Mouse (Mus musculus): ENCODE data around the gene Vsx1. TPM values are rescaled to one million over a fixed set of nuclear protein-coding genes. Genes with fewer than 3 reads are reported as not detected.

Vsx1 gene
- polyA plus RNA-seq, 1 experiment from 2014 or later: not detected

GRCm38 (mm10) chr2:150664152-150664920 is 24.8 kb downstream of the Vsx1 start:
- 39% methylated on average over 5 of the region's 5 CpGs for WGBS (ENCODE audit: insufficient replicate concordance)
- H3K9ac ChIP-seq (ENCODE audit: low read depth, low read length): peak overlapping the region; percentile 29
- H3K4me2 ChIP-seq (ENCODE audit: low read depth, low read length): peak overlapping the region; percentile 92
- H3K4me3 ChIP-seq (ENCODE audit: low read depth, low read length): peak overlapping the region; percentile 90
- ATAC-seq (ENCODE audit: low read depth): no peak
- peaks cover 3% of the 10 kb centered on the region for H3K36me3 ChIP-seq (ENCODE audit: control insufficient read depth, insufficient read depth)
- peaks cover 67% of the 10 kb centered on the region for H3K4me1 ChIP-seq (ENCODE audit: control insufficient read depth, low read depth, low read length)
- H3K27ac ChIP-seq (ENCODE audit: low read length): peak overlapping the region; percentile 97
- no peaks in the 10 kb centered on the region for H3K9me3 ChIP-seq (replicated peaks; ENCODE audit: control insufficient read depth, low read length)
- H3K27me3 ChIP-seq (ENCODE audit: control insufficient read depth, insufficient read depth, low read depth, low read length): no peaks in the 10 kb centered on the region

- Histone ChIP-seq H3K36me3 (ENCODE audit: control insufficient read depth, insufficient read depth) (peaks cover 12% of the 10 kb centered on the region), H3K27ac (ENCODE audit: low read length) (peak overlapping the region; percentile 97), H3K4me2 (ENCODE audit: low read depth, low read length) (peak overlapping the region; percentile 92), H3K4me1 (ENCODE audit: control insufficient read depth, low read depth, low read length) (peaks cover 56% of the 10 kb centered on the region), H3K9me3 (replicated peaks; ENCODE audit: control insufficient read depth, low read length) (no peaks in the 10 kb centered on the region), H3K27me3 (ENCODE audit: control insufficient read depth, insufficient read depth, low read depth, low read length) (no peaks in the 10 kb centered on the region), H3K9ac (ENCODE audit: low read depth, low read length) (0 out of 2 replicates have a peak overlapping the region, but pooled peaks have one; percentile 21), H3K4me3 (ENCODE audit: low read depth, low read length) (no peak overlapping the region)
- 61% methylated on average over 9 of the region's 9 CpGs for WGBS (ENCODE audit: insufficient replicate concordance)
- peak; percentile 22; the same call in 1 of the 2 replicates for ATAC-seq (ENCODE audit: low read depth)
Measured at GRCm38 (mm10) chr2:150663255-150663654, 25.9 kb downstream of the Vsx1 start.

GRCm38 (mm10) chr2:150662007-150662406 is 27.2 kb downstream of the Vsx1 start:
- H3K9me3 ChIP-seq (replicated peaks; ENCODE audit: control insufficient read depth, low read length): no peaks in the 10 kb centered on the region
- no peak overlapping the region for H3K4me3 ChIP-seq (ENCODE audit: low read depth, low read length)
- no peak overlapping the region for H3K9ac ChIP-seq (ENCODE audit: low read depth, low read length)
- no peaks in the 10 kb centered on the region for H3K27me3 ChIP-seq (ENCODE audit: control insufficient read depth, insufficient read depth, low read depth, low read length)
- peaks cover 54% of the 10 kb centered on the region for H3K4me1 ChIP-seq (ENCODE audit: control insufficient read depth, low read depth, low read length)
- H3K36me3 ChIP-seq (ENCODE audit: control insufficient read depth, insufficient read depth): peaks cover 21% of the 10 kb centered on the region
- H3K4me2 ChIP-seq (ENCODE audit: low read depth, low read length): no peak overlapping the region
- H3K27ac ChIP-seq (ENCODE audit: low read length): no peak overlapping the region
- ATAC-seq (ENCODE audit: low read depth): no peak
- 71% methylated on average over 2 of the region's 2 CpGs for WGBS (ENCODE audit: insufficient replicate concordance)

GRCm38 (mm10) chr2:150660668-150661451 is 28.3 kb downstream of the Vsx1 start:
- 75% methylated on average over 5 of the region's 5 CpGs for WGBS (ENCODE audit: insufficient replicate concordance)
- H3K36me3 ChIP-seq (ENCODE audit: control insufficient read depth, insufficient read depth): peaks cover 21% of the 10 kb centered on the region

GRCm38 (mm10) chr2:150660049-150660448 is 29.1 kb downstream of the Vsx1 start:
- H3K27ac ChIP-seq (ENCODE audit: low read length): no peak overlapping the region
- no peak overlapping the region for H3K4me2 ChIP-seq (ENCODE audit: low read depth, low read length)

More at GRCm38 (mm10) chr2:150660668-150661451, 28.3 kb downstream of the Vsx1 start:
- Histone ChIP-seq H3K27me3 (ENCODE audit: control insufficient read depth, insufficient read depth, low read depth, low read length) (no peaks in the 10 kb centered on the region), H3K9ac (ENCODE audit: low read depth, low read length) (no peak overlapping the region), H3K27ac (ENCODE audit: low read length) (no peak overlapping the region), H3K4me1 (ENCODE audit: control insufficient read depth, low read depth, low read length) (peaks cover 45% of the 10 kb centered on the region), H3K4me3 (ENCODE audit: low read depth, low read length) (no peak overlapping the region), H3K9me3 (replicated peaks; ENCODE audit: control insufficient read depth, low read length) (no peaks in the 10 kb centered on the region), H3K4me2 (ENCODE audit: low read depth, low read length) (no peak overlapping the region)
- no peak for ATAC-seq (ENCODE audit: low read depth)

GRCm38 (mm10) chr2:150656975-150657768 is 32.0 kb downstream of the Vsx1 start:
- no peak overlapping the region for H3K4me2 ChIP-seq (ENCODE audit: low read depth, low read length)
- H3K9me3 ChIP-seq (replicated peaks; ENCODE audit: control insufficient read depth, low read length): no peaks in the 10 kb centered on the region
- H3K27me3 ChIP-seq (ENCODE audit: control insufficient read depth, insufficient read depth, low read depth, low read length): no peaks in the 10 kb centered on the region
- WGBS (ENCODE audit: insufficient replicate concordance): 69% methylated on average over 8 of the region's 8 CpGs
- H3K4me1 ChIP-seq (ENCODE audit: control insufficient read depth, low read depth, low read length): peaks cover 15% of the 10 kb centered on the region
- H3K27ac ChIP-seq (ENCODE audit: low read length): peak overlapping the region; percentile 65
- H3K4me3 ChIP-seq (ENCODE audit: low read depth, low read length): no peak overlapping the region
- peak; percentile 80 for ATAC-seq (ENCODE audit: low read depth)
- no peak overlapping the region for H3K9ac ChIP-seq (ENCODE audit: low read depth, low read length)
- peaks cover 24% of the 10 kb centered on the region for H3K36me3 ChIP-seq (ENCODE audit: control insufficient read depth, insufficient read depth)

More at GRCm38 (mm10) chr2:150660049-150660448, 29.1 kb downstream of the Vsx1 start:
- Histone ChIP-seq H3K27me3 (ENCODE audit: control insufficient read depth, insufficient read depth, low read depth, low read length) (no peaks in the 10 kb centered on the region), H3K9me3 (replicated peaks; ENCODE audit: control insufficient read depth, low read length) (no peaks in the 10 kb centered on the region), H3K36me3 (ENCODE audit: control insufficient read depth, insufficient read depth) (peaks cover 24% of the 10 kb centered on the region), H3K9ac (ENCODE audit: low read depth, low read length) (no peak overlapping the region), H3K4me3 (ENCODE audit: low read depth, low read length) (no peak overlapping the region), H3K4me1 (ENCODE audit: control insufficient read depth, low read depth, low read length) (peaks cover 36% of the 10 kb centered on the region)
- no peak for ATAC-seq (ENCODE audit: low read depth)
- WGBS (ENCODE audit: insufficient replicate concordance): 57% methylated on average over 4 of the region's 4 CpGs

- no peak overlapping the region for H3K4me2 ChIP-seq (ENCODE audit: low read depth, low read length)
- no peak overlapping the region for H3K4me3 ChIP-seq (ENCODE audit: low read depth, low read length)
- WGBS (ENCODE audit: insufficient replicate concordance): 79% methylated on average over 3 of the region's 3 CpGs
- no peak overlapping the region for H3K9ac ChIP-seq (ENCODE audit: low read depth, low read length)
- peaks cover 15% of the 10 kb centered on the region for H3K4me1 ChIP-seq (ENCODE audit: control insufficient read depth, low read depth, low read length)
- no peaks in the 10 kb centered on the region for H3K27me3 ChIP-seq (ENCODE audit: control insufficient read depth, insufficient read depth, low read depth, low read length)
- no peak for ATAC-seq (ENCODE audit: low read depth)
- no peak overlapping the region for H3K27ac ChIP-seq (ENCODE audit: low read length)
- peaks cover 24% of the 10 kb centered on the region for H3K36me3 ChIP-seq (ENCODE audit: control insufficient read depth, insufficient read depth)
- no peaks in the 10 kb centered on the region for H3K9me3 ChIP-seq (replicated peaks; ENCODE audit: control insufficient read depth, low read length)
Measured at GRCm38 (mm10) chr2:150656112-150656511, 33.0 kb downstream of the Vsx1 start.

- Histone ChIP-seq H3K4me1 (ENCODE audit: control insufficient read depth, low read depth, low read length) (peaks cover 19% of the 10 kb centered on the region), H3K4me3 (ENCODE audit: low read depth, low read length) (no peak overlapping the region), H3K4me2 (ENCODE audit: low read depth, low read length) (no peak overlapping the region), H3K9me3 (replicated peaks; ENCODE audit: control insufficient read depth, low read length) (no peaks in the 10 kb centered on the region), H3K27me3 (ENCODE audit: control insufficient read depth, insufficient read depth, low read depth, low read length) (no peaks in the 10 kb centered on the region), H3K9ac (ENCODE audit: low read depth, low read length) (no peak overlapping the region), H3K27ac (ENCODE audit: low read length) (no peak overlapping the region), H3K36me3 (ENCODE audit: control insufficient read depth, insufficient read depth) (peaks cover 24% of the 10 kb centered on the region)
- WGBS (ENCODE audit: insufficient replicate concordance): 65% methylated on average over 6 of the region's 6 CpGs
- ATAC-seq (ENCODE audit: low read depth): no peak
Measured at GRCm38 (mm10) chr2:150655290-150655689, 33.9 kb downstream of the Vsx1 start.

All from liver, embryonic 16.5 days (tissue).